Mouse (Mus musculus) E14TG2a.4 (cell line): Measurements from ENCODE around the gene Trpc1.

Experiments used
- CTCF ChIP-seq: conservative IDR thresholded peaks from 2 replicates; pipeline ENCODE4 v1.5.1; 2014; ENCODE audit warnings: low read length
- NANOG ChIP-seq: IDR thresholded peaks from 2 replicates; pipeline ENCODE4 v1.6.1; 2014; ENCODE audit warnings: borderline replicate concordance, low read length, mixed read lengths

DNA sequence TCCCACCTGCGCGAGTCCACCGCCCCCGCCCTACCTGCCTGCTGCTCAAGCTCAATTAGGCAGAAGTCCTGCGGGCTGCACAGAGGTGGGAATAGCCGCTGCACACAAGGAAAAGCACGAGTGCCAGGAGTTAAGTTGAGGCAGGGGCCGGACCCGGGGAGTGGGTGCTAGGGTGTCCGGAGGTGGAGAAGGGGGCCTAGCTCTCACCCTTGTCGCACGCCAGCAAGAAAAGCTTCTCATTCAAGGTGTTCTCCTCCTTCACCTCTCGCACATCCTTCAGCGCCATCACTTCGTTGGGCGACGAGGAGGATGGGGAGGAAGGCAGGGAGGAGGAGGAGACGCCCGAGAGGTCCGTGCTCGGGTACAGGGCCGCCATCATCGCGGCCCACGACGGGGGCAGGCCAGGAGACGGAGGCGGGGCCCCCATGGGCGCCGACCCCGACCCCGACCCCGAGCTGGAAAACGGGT is 680 bp downstream of the Trpc1 start:
- TF ChIP-seq CTCF (no peak), NANOG (no peak)
